Mouse (Mus musculus) liver, embryonic 12.5 days (tissue): ENCODE results near the gene Lnx2. TPM values are rescaled to one million over a fixed set of nuclear protein-coding genes. Genes with fewer than 3 reads are reported as not detected.

Experiments used
- ATAC-seq: fragments of 200-750 bp; cut with Nextera tagmentation; 2 replicates; pipeline ENCODE4 v1.8.0; 2017; ENCODE audit warnings: moderate number of reproducible peaks, mild to moderate bottlenecking, moderate library complexity
- H3K27ac ChIP-seq: fragments of 300-500 bp; sonication (generic); 2 replicates; pipeline ENCODE4 v1.5.1; 2016; ENCODE audit warnings: mild to moderate bottlenecking
- H3K27me3 ChIP-seq: fragments of 300-500 bp; sonication (generic); replicated peaks from 2 replicates; pipeline ENCODE4 v1.6.1; 2016; ENCODE audit warnings: mild to moderate bottlenecking, moderate library complexity
- H3K36me3 ChIP-seq: fragments of 300-500 bp; sonication (generic); 2 replicates; pipeline ENCODE4 v1.6.1; 2016; ENCODE audit warnings: mild to moderate bottlenecking, moderate library complexity
- H3K4me1 ChIP-seq: fragments of 300-500 bp; sonication (generic); 2 replicates; pipeline ENCODE4 v1.6.1; 2016
- H3K4me2 ChIP-seq: fragments of 300-500 bp; sonication (generic); 2 replicates; pipeline ENCODE4 v1.6.1; 2016; ENCODE audit warnings: mild to moderate bottlenecking, moderate library complexity
- H3K4me3 ChIP-seq: fragments of 300-500 bp; sonication (generic); 2 replicates; pipeline ENCODE4 v1.5.1; 2016; ENCODE audit warnings: mild to moderate bottlenecking, moderate library complexity
- H3K9ac ChIP-seq: fragments of 300-500 bp; sonication (generic); 2 replicates; pipeline ENCODE4 v1.6.1; 2016; ENCODE audit warnings: mild to moderate bottlenecking, moderate library complexity
- H3K9me3 ChIP-seq: fragments of 300-500 bp; sonication (generic); replicated peaks from 2 replicates; pipeline ENCODE4 v1.6.1; 2016; ENCODE audit warnings: mild to moderate bottlenecking, moderate library complexity
- WGBS: fragments of 180-500 bp; shearing (Covaris S2); methylation state at CpG from one replicate; pipeline ENCODE4 v1.1.7; 2016; ENCODE audit not compliant: insufficient replicate concordance; 5-methylcytosine and 5-hydroxymethylcytosine counted together
- polyA plus RNA-seq: library from polyadenylated mRNA; unstranded; fragments of >200 nt; fragmentation: Nextera tagmentation; extraction: Ambion mirVana; gene quantifications from 2 replicates; pipeline ENCODE4 v1.2.1, GENCODE M21; 2016

Gene Lnx2
- polyA plus RNA-seq, 1 experiment from 2014 or later = 6.5 TPM

- H3K4me3 ChIP-seq = no peak overlapping the region
- no peaks in the 10 kb centered on the region for H3K4me1 ChIP-seq
- no peak overlapping the region for H3K27ac ChIP-seq
- no peak overlapping the region for H3K9ac ChIP-seq
- no peaks in the 10 kb centered on the region for H3K36me3 ChIP-seq
- 54% methylated on average over 10 of the region's 10 CpGs for WGBS
- no peaks in the 10 kb centered on the region for H3K9me3 ChIP-seq
- ATAC-seq = no peak
- peaks cover 4% of the 10 kb centered on the region; the same call in 1 of the 2 replicates for H3K27me3 ChIP-seq
- no peak overlapping the region for H3K4me2 ChIP-seq
Measured at GRCm38 (mm10) chr5:146971776-146972561, 104.4 kb downstream of the Lnx2 start.

GRCm38 (mm10) chr5:146968695-146969393, 107.5 kb downstream of the Lnx2 start:
- peaks cover 4% of the 10 kb centered on the region; the same call in 1 of the 2 replicates for H3K27me3 ChIP-seq
- no peak overlapping the region for H3K9ac ChIP-seq
- no peak overlapping the region for H3K4me2 ChIP-seq
- H3K4me3 ChIP-seq = no peak overlapping the region
- H3K4me1 ChIP-seq = no peaks in the 10 kb centered on the region
- no peaks in the 10 kb centered on the region for H3K36me3 ChIP-seq
- no peaks in the 10 kb centered on the region for H3K9me3 ChIP-seq
- WGBS = 71% methylated on average over 13 of the region's 13 CpGs
- ATAC-seq = no peak
- H3K27ac ChIP-seq = no peak overlapping the region

Other genes starting within 250 kb of the Lnx2 start
- 520 and 529 TPM in 2 replicates for gene Rpl21, start 243.7 kb downstream of the Lnx2 start, polyA plus RNA-seq
- 3.2 and 3.8 TPM in 2 replicates for gene Rasl11a, start 231.5 kb downstream of the Lnx2 start, polyA plus RNA-seq
- 95.1 and 95.7 TPM in 2 replicates for gene Gtf3a, start 127.9 kb downstream of the Lnx2 start, polyA plus RNA-seq
- gene Mtif3, start 112.8 kb downstream of the Lnx2 start, polyA plus RNA-seq = 14.9 and 16.5 TPM in 2 replicates
- gene Polr1d, start 464 bp upstream of the Lnx2 start, polyA plus RNA-seq = 116 TPM in 2 replicates
- gene Gsx1, start 112.1 kb upstream of the Lnx2 start, polyA plus RNA-seq = not detected in 2 replicates
- 0.06 and 0.25 TPM in 2 replicates for gene Pdx1, start 193.4 kb upstream of the Lnx2 start, polyA plus RNA-seq
- not detected in 2 replicates for gene Cdx2, start 230.7 kb upstream of the Lnx2 start, polyA plus RNA-seq
- 0.21 TPM in 1 of 2 replicates, not detected in the other for gene Urad, start 245.9 kb upstream of the Lnx2 start, polyA plus RNA-seq